Mouse (Mus musculus) MN1 (cell line): ENCODE measurements around the gene Nkain1.

ENCODE experiments used
- DNase-seq: peaks from one replicate; pipeline ENCODE4 v3.0.0-alpha.2; 2016; ENCODE audit warnings: low spot score

The Nkain1 gene

DNA sequence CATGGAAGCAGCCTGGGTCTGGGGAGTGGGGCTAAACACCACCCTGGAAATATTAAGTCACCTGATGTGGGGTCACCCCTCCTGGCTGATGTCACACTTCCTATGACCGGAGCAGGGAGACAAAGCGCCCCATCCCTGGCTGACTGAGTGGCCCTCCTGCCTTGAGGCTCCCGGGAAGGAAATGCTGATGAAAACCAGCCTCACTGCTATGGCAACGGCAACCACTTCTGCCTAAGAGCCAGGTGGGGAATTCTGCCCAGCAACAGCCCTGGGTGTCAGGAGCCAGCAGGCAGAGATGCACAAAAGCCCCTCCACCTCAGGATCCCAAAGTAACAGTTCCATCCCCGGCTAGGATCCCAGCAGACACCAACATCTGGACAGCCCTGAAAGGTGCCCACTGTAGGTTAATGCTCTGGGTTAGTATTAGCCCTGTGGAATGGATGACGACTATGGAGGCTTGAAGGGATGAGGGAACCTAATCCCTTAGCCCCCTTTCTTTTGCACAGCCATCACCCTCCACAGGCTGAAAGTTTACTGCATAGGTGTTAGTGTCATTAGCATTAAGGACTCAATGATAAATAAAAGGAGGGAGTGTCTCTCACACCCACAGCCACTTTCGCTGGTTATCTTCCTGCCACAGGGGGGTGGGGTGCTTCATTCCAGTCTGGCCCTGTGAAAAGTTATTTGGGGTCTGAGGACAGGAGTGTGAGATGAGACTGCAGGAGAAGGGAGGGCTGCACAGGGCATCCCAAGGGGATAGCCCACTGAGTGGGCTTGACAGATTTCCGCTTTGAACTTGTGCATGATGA, 21.5 kb downstream of the Nkain1 start:
- peak; percentile 89 for DNase-seq

- DNase-seq: no peak
Measured at GRCm38 (mm10) chr4:130550511-130550910, 23.5 kb downstream of the Nkain1 start.

DNA sequence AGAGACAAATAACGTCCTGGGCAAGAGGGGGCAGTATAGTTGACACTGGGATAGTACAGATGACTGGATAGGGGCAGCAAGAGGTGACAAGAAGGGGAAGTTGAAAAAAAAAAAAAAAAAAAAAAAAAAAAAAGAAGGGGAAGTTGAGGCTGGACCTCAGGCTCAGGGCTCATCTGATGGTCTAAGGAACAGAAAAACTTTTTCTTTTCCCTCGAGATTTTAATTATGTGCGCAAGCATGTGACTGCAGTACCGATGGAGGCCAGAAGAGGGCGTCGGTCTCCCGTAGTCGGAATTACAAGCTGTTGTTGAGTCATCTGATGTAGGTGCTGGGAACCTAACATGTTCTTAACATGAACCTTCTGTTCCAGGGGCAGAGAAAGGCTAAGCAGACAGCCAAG, 24.8 kb downstream of the Nkain1 start:
- no peak for DNase-seq

GRCm38 (mm10) chr4:130546798-130547562, 27.0 kb downstream of the Nkain1 start:
- peak; percentile 42 for DNase-seq

DNA sequence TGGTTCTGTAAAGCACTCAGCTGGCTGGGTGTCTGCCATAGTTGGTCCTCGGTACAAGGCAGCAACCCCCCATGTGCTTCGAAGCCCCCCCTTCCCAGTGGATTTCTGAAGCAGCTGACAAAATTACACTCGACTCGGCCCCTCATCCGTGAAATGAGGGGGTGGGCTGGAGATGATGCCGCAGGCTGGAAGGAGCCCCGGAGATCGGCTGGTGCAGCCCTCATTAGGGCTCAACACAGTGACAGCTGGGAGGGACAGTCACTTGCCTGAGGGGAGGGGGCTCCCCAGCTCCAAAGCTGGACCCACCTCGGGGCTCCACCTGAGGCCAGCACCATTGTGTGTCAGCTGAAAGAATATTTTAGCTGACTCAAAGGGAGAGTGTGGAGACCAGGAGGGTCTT, 29.6 kb downstream of the Nkain1 start:
- DNase-seq: no peak

DNA sequence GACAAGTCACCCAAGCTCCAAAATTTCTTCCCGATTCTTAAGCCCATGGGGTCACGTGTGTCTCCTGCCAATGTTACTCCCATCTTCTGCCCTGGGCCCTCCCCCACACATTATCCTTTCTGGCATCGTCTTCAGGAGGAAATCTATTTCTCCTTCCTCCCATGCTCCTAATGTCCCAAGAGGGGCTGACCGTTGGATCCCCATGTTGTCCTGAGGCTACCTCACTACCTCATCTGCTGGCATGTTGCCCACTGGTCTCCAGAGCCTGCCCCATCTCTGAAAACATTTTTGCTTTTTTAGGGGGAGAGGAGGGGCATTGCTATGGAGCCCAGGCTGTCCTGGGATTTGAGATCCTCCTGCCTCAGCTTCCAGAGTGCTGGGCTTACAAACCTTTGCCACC, 30.9 kb downstream of the Nkain1 start:
- no peak for DNase-seq

DNA sequence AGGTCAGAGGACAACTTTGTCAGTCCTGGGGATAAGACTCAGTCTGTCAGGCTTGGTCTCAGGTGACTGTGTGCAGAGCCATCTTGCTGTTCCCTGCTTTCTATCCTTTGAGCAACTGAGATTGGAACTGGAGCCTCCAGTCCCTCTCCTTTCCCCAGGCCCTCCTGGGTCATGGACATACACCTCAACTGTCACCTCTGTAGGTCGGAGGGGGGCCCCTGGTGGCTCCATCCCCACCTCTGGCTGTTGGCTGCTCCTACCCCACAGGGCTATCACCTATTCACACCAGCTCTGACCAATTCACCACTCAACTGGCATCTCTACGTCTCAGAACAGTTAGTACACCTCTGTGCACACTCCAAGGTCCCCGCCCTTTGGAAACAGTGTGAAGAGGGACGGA, 33.1 kb downstream of the Nkain1 start:
- DNase-seq: no peak

DNA sequence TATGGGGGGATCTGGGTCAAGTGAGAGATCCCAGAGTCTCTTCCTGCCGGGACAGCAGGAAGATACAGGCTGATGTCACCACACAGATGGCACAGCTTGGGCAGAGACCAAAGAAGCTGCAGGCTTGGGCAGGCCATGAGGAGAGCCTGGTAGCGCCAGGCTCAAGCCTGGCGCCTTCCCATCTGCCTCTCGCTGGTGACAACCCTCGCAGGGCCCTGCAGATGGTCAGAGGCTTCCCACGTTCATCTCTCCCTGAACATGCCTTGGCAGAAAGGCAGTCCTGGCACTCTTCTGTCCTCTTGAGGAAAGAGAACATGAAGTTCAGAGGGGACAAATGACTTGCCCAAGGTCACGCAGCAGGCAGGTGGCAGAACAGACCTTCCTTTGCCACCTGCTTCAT, 34.3 kb downstream of the Nkain1 start:
- no peak for DNase-seq

DNA sequence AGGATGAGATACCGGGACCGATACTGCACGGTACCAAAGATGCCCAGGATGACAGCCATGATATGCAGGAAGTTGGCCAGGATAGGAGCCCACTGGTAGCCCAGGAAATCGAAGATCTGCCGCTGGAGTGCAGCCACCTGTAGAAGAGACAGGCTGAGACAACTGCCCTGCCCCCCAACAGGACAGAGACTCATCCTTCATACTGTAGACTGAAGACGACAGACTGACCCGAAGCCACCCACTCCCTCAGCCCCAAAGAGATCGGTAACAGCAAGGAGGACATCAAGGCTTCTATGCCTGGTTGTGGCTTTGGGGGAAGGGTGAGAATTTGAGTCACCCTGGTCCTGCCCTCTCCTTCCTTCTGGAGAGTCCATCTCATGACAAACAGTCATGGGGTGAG, 34.9 kb downstream of the Nkain1 start:
- no peak for DNase-seq

DNA sequence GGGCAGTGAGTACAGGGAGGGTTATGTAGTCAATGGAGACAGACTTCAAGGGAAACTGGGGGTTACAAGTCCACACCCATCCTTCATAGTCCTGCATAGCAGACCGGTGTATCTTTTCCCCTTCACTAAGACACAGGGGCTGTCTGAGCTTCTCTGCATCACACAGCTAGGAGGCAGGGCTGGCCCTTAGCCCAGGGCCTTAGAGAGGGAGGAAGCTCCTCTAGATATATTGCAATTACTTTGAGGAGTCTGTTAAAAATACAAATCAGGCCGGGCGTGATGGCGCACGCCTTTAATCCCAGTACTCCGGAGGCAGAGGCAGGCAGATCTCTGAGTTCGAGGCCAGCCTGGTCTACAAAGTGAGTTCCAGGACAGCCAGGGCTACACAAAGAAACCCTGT, 36.6 kb downstream of the Nkain1 start:
- no peak for DNase-seq

- no peak for DNase-seq
Measured at GRCm38 (mm10) chr4:130535789-130536188, 38.2 kb downstream of the Nkain1 start.

GRCm38 (mm10) chr4:130533975-130534374, 40.0 kb downstream of the Nkain1 start:
- peak; percentile 80 for DNase-seq

GRCm38 (mm10) chr4:130532347-130532746, 41.6 kb downstream of the Nkain1 start:
- no peak for DNase-seq

GRCm38 (mm10) chr4:130531645-130532280, 42.2 kb downstream of the Nkain1 start:
- no peak for DNase-seq

- no peak for DNase-seq
Measured at GRCm38 (mm10) chr4:130527804-130528203, 46.2 kb downstream of the Nkain1 start.

DNA sequence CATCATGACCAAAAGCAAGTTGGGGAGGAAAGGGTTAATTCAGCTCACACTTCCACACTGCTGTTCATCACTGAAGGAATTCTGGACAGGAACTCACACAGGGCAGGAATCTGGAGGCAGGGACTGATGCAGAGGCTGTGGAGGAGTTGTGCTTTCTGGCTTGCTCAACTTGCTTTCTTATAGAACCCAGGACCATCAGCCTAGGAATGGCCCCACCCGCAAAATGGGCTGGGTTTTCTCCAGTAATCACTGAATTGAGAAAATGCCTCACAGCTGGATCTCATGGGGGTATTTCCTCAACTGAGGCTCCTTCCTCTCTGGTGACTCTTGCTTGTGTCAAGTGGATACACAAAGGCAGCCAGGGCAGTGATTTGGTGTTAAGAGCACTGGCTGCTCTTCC, 48.9 kb downstream of the Nkain1 start:
- DNase-seq: no peak

DNA sequence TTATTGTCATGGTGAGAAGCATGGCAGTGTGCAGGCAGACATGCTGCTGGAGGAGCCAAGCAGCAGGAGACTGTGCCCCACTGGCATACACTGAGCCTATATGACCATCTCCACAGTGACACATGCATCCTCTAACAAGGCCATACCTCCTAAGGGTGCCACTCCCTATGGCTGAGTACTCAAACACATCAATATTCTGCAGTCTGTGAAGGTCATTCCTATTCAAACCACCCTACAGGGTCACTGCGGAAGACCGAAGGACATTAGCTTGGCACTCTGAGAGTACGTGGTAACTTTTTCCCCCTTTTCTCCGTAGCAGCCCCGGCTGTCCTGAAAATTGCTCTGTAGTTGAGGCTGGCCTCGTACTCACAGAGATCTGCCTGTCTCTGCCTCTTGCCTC, 52.5 kb downstream of the Nkain1 start:
- no peak for DNase-seq

GRCm38 (mm10) chr4:130520482-130520851, 53.5 kb downstream of the Nkain1 start:
- no peak for DNase-seq

DNA sequence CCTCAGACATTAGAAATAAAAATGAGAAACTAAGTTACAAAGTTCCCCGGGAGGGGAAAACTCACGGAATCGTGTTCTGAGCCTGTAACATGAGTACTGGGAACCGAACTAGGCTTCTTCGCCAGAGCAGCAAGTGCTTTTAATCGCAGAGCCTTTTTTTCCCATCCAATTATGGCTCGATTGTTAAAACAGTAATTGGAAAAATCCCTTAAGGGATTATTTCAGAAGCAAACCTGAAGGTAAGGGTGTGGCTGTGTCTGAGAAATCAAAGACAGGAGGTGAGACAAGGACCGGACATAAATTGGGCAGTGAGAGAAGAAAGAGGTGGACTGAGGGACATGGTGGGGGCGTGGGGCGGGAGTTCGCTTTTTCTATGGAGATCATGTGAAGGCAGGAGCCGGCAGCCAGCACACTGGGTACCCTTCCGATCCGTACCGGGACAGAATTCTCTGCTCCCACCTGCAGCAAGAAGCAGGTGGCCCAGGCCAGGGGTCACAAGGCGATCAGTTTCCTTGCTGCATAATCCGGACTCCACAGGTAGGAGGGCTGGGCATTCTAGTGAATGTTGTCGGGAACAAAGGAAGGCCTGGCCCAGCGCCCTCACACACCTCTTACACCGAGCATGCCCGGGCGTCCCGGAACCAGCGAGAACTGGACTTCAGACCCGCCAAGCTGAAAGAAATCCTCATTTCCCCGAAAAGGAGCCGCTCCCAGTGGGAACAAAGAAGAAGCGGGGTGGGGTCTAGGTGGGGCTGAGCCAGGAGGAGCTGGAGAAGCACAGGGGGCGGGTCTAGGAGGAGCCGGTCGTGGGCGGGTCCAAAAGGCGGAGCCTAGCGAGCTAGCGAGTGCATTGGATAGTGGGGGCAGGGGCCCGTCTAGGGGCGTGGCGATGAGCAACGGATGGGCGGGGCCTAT, 54.1 kb downstream of the Nkain1 start:
- peak; percentile 96 for DNase-seq

DNA sequence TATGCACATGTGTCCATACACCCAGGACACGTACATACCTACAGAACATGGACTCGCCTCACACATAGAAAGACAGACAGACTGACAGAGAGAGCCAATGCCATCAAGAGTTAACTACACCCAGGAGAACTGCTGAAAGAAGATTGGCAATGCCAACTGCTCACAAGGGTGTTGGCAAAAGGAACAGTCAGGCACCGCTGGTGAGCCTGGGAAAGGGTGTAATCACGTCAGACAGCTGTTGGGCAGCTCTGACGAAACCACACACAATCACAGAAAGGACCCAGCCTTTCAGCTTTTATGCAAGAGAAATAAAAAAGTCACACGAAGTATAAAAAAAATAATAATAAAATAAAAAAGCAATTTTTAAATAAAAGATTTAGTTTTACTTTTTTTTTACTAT, 57.5 kb downstream of the Nkain1 start:
- no peak for DNase-seq
